Mouse (Mus musculus) hindbrain, embryonic 15.5 days (tissue): Measurements from ENCODE around the gene Eif2b2. TPM values are rescaled to one million over a fixed set of nuclear protein-coding genes. Genes with fewer than 3 reads are reported as not detected.

Experiments used
- ATAC-seq: fragments of 200-750 bp; cut with Nextera tagmentation; 2 replicates; pipeline ENCODE4 v1.8.0; 2017; ENCODE audit warnings: low read depth, moderate number of reproducible peaks, moderate TSS enrichment; ENCODE audit not compliant: low FRiP score
- H3K27ac ChIP-seq: fragments of 300-500 bp; sonication (generic); replicated peaks from 2 replicates; pipeline ENCODE4 v1.5.1; 2015; ENCODE audit warnings: mild to moderate bottlenecking, inconsistent platforms
- H3K27me3 ChIP-seq: fragments of 300-500 bp; sonication (generic); 2 replicates; pipeline ENCODE4 v1.6.1; 2015; ENCODE audit warnings: control low read depth, inconsistent platforms
- H3K36me3 ChIP-seq: fragments of 300-500 bp; sonication (generic); 2 replicates; pipeline ENCODE4 v1.6.1; 2015; ENCODE audit warnings: control low read depth, inconsistent platforms
- H3K4me1 ChIP-seq: fragments of 300-500 bp; sonication (generic); replicated peaks from 2 replicates; pipeline ENCODE4 v1.6.1; 2015; ENCODE audit warnings: control low read depth, inconsistent platforms
- H3K4me2 ChIP-seq: fragments of 300-500 bp; sonication (generic); 2 replicates; pipeline ENCODE4 v1.6.1; 2015; ENCODE audit warnings: moderate library complexity, mild to moderate bottlenecking, inconsistent platforms
- H3K4me3 ChIP-seq: fragments of 300-500 bp; sonication (generic); 2 replicates; pipeline ENCODE4 v1.5.1; 2015; ENCODE audit warnings: mild to moderate bottlenecking, inconsistent platforms
- H3K9ac ChIP-seq: fragments of 300-500 bp; sonication (generic); 2 replicates; pipeline ENCODE4 v1.6.1; 2015; ENCODE audit warnings: inconsistent platforms
- H3K9me3 ChIP-seq: fragments of 300-500 bp; sonication (generic); 2 replicates; pipeline ENCODE4 v1.6.1; 2016; ENCODE audit warnings: control low read depth, inconsistent platforms
- WGBS: fragments of 180-500 bp; shearing (Covaris S2); methylation state at CpG from one replicate; pipeline ENCODE4 v1.1.7; 2015; 5-methylcytosine and 5-hydroxymethylcytosine counted together
- polyA plus RNA-seq: library from polyadenylated mRNA; unstranded; fragments of >200 nt; fragmentation: Nextera tagmentation; extraction: Ambion mirVana; gene quantifications from 2 replicates; pipeline ENCODE4 v1.2.1, GENCODE M21; 2015

The Eif2b2 gene
- polyA plus RNA-seq, 1 experiment from 2014 or later = 75.1 TPM

GRCm38 (mm10) chr12:85215031-85215430, 4.2 kb upstream of the Eif2b2 start:
- H3K4me2 ChIP-seq = no peak overlapping the region
- no peak for ATAC-seq
- peaks cover 9% of the 10 kb centered on the region for H3K4me1 ChIP-seq
- no peak overlapping the region for H3K9ac ChIP-seq
- H3K9me3 ChIP-seq = no peaks in the 10 kb centered on the region
- H3K27ac ChIP-seq = no peak overlapping the region
- 84% methylated on average over 5 of the region's 5 CpGs for WGBS
- H3K27me3 ChIP-seq = no peaks in the 10 kb centered on the region
- no peaks in the 10 kb centered on the region for H3K36me3 ChIP-seq
- H3K4me3 ChIP-seq = no peak overlapping the region

GRCm38 (mm10) chr12:85217733-85218310, 1.5 kb upstream of the Eif2b2 start:
- no peak overlapping the region for H3K4me2 ChIP-seq
- H3K4me1 ChIP-seq = peaks cover 24% of the 10 kb centered on the region
- no peaks in the 10 kb centered on the region for H3K9me3 ChIP-seq
- no peak overlapping the region for H3K27ac ChIP-seq
- no peaks in the 10 kb centered on the region for H3K27me3 ChIP-seq
- ATAC-seq = no peak
- no peak overlapping the region for H3K9ac ChIP-seq
- WGBS = 83% methylated on average over 2 of the region's 2 CpGs
- no peak overlapping the region for H3K4me3 ChIP-seq
- H3K36me3 ChIP-seq = peaks cover 7% of the 10 kb centered on the region

- H3K27me3 ChIP-seq = no peaks in the 10 kb centered on the region
- H3K9me3 ChIP-seq = no peaks in the 10 kb centered on the region
- H3K4me1 ChIP-seq = peaks cover 24% of the 10 kb centered on the region
- ATAC-seq = no peak; the same call in 1 of the 2 replicates
- peak overlapping the region; percentile 78 for H3K4me3 ChIP-seq
- WGBS = 3% methylated on average over 12 of the region's 12 CpGs
- peak overlapping the region; percentile 59 for H3K9ac ChIP-seq
- H3K27ac ChIP-seq = peak overlapping the region; percentile 72
- H3K4me2 ChIP-seq = peak overlapping the region; percentile 71
- H3K36me3 ChIP-seq = peaks cover 24% of the 10 kb centered on the region
These were observed 617 bp downstream of the Eif2b2 start for GRCm38 (mm10) chr12:85219905-85220290.

- Histone ChIP-seq H3K9ac (no peak overlapping the region), H3K27me3 (no peaks in the 10 kb centered on the region), H3K27ac (no peak overlapping the region), H3K4me1 (no peaks in the 10 kb centered on the region), H3K9me3 (no peaks in the 10 kb centered on the region), H3K36me3 (peaks cover 46% of the 10 kb centered on the region), H3K4me3 (no peak overlapping the region), H3K4me2 (no peak overlapping the region)
- ATAC-seq = no peak
- WGBS = 80% methylated on average over 7 of the region's 7 CpGs
These were observed 7.9 kb downstream of the Eif2b2 start for GRCm38 (mm10) chr12:85227227-85227626.

- Histone ChIP-seq H3K27me3 (no peaks in the 10 kb centered on the region), H3K4me2 (no peak overlapping the region), H3K4me3 (no peak overlapping the region), H3K4me1 (no peaks in the 10 kb centered on the region), H3K27ac (no peak overlapping the region), H3K36me3 (peaks cover 38% of the 10 kb centered on the region), H3K9me3 (no peaks in the 10 kb centered on the region), H3K9ac (no peak overlapping the region)
- WGBS = 75% methylated on average over 15 of the region's 15 CpGs
- no peak for ATAC-seq
These were observed 8.8 kb downstream of the Eif2b2 start for GRCm38 (mm10) chr12:85227876-85228599.

GRCm38 (mm10) chr12:85233376-85234358, 14.4 kb downstream of the Eif2b2 start:
- Histone ChIP-seq H3K9me3 (no peaks in the 10 kb centered on the region), H3K9ac (no peak overlapping the region), H3K27ac (no peak overlapping the region), H3K4me3 (no peak overlapping the region), H3K27me3 (no peaks in the 10 kb centered on the region), H3K36me3 (peaks cover 4% of the 10 kb centered on the region; the same call in 1 of the 2 replicates), H3K4me1 (no peaks in the 10 kb centered on the region), H3K4me2 (no peak overlapping the region)
- 63% methylated on average over 21 of the region's 21 CpGs for WGBS
- peak; percentile 34; the same call in 1 of the 2 replicates for ATAC-seq

GRCm38 (mm10) chr12:85237553-85237952, 18.3 kb downstream of the Eif2b2 start:
- Histone ChIP-seq H3K36me3 (peaks cover 4% of the 10 kb centered on the region; the same call in 1 of the 2 replicates), H3K27me3 (no peaks in the 10 kb centered on the region), H3K9me3 (no peaks in the 10 kb centered on the region), H3K4me2 (no peak overlapping the region), H3K4me3 (no peak overlapping the region), H3K4me1 (no peaks in the 10 kb centered on the region), H3K9ac (no peak overlapping the region), H3K27ac (no peak overlapping the region)
- no peak for ATAC-seq
- WGBS = 86% methylated on average over 5 of the region's 5 CpGs

GRCm38 (mm10) chr12:85252083-85252482, 32.8 kb downstream of the Eif2b2 start:
- peaks cover 4% of the 10 kb centered on the region; the same call in 1 of the 2 replicates for H3K36me3 ChIP-seq
- H3K4me1 ChIP-seq = no peaks in the 10 kb centered on the region
- no peak overlapping the region for H3K27ac ChIP-seq
- no peaks in the 10 kb centered on the region for H3K9me3 ChIP-seq
- ATAC-seq = no peak
- H3K9ac ChIP-seq = no peak overlapping the region
- no peak overlapping the region for H3K4me2 ChIP-seq
- WGBS = 90% methylated on average over 3 of the region's 3 CpGs
- no peaks in the 10 kb centered on the region for H3K27me3 ChIP-seq
- no peak overlapping the region for H3K4me3 ChIP-seq

- Histone ChIP-seq H3K27ac (no peak overlapping the region), H3K4me2 (no peak overlapping the region), H3K36me3 (peaks cover 5% of the 10 kb centered on the region; the same call in 1 of the 2 replicates), H3K27me3 (no peaks in the 10 kb centered on the region), H3K9ac (no peak overlapping the region), H3K4me1 (no peaks in the 10 kb centered on the region), H3K4me3 (no peak overlapping the region), H3K9me3 (no peaks in the 10 kb centered on the region)
- 68% methylated on average over 7 of the region's 7 CpGs for WGBS
- no peak for ATAC-seq
These were observed 36.9 kb downstream of the Eif2b2 start for GRCm38 (mm10) chr12:85256074-85256751.

- no peak overlapping the region for H3K27ac ChIP-seq
- no peaks in the 10 kb centered on the region for H3K27me3 ChIP-seq
- H3K4me1 ChIP-seq = no peaks in the 10 kb centered on the region
- WGBS = 81% methylated on average over 7 of the region's 7 CpGs
- no peak overlapping the region for H3K9ac ChIP-seq
- no peak overlapping the region for H3K4me2 ChIP-seq
- H3K36me3 ChIP-seq = peaks cover 5% of the 10 kb centered on the region; the same call in 1 of the 2 replicates
- H3K4me3 ChIP-seq = no peak overlapping the region
- no peak for ATAC-seq
- H3K9me3 ChIP-seq = no peaks in the 10 kb centered on the region
These were observed 37.8 kb downstream of the Eif2b2 start for GRCm38 (mm10) chr12:85257008-85257639.

- H3K9me3 ChIP-seq = no peaks in the 10 kb centered on the region
- H3K4me2 ChIP-seq = no peak overlapping the region
- H3K36me3 ChIP-seq = peaks cover 9% of the 10 kb centered on the region
- 31% methylated on average over 10 of the region's 10 CpGs for WGBS
- ATAC-seq = peak; percentile 30; the same call in 1 of the 2 replicates
- H3K9ac ChIP-seq = no peak overlapping the region
- no peak overlapping the region for H3K4me3 ChIP-seq
- 0 out of 2 replicates have a peak, but pooled peaks cover 6% of the 10 kb centered on the region for H3K4me1 ChIP-seq
- H3K27ac ChIP-seq = no peak overlapping the region
- H3K27me3 ChIP-seq = no peaks in the 10 kb centered on the region
These were observed 43.2 kb downstream of the Eif2b2 start for GRCm38 (mm10) chr12:85262489-85262888.
